Mouse (Mus musculus): ENCODE results near the gene Xpc. TPM values are rescaled to one million over a fixed set of nuclear protein-coding genes. Genes with fewer than 3 reads are reported as not detected.
A peak's percentile ranks its signal among the peaks of the same experiment; 100 is the strongest.

The Xpc gene
- polyA plus RNA-seq, 1 experiment from 2014 or later: 20.6 TPM

DNA sequence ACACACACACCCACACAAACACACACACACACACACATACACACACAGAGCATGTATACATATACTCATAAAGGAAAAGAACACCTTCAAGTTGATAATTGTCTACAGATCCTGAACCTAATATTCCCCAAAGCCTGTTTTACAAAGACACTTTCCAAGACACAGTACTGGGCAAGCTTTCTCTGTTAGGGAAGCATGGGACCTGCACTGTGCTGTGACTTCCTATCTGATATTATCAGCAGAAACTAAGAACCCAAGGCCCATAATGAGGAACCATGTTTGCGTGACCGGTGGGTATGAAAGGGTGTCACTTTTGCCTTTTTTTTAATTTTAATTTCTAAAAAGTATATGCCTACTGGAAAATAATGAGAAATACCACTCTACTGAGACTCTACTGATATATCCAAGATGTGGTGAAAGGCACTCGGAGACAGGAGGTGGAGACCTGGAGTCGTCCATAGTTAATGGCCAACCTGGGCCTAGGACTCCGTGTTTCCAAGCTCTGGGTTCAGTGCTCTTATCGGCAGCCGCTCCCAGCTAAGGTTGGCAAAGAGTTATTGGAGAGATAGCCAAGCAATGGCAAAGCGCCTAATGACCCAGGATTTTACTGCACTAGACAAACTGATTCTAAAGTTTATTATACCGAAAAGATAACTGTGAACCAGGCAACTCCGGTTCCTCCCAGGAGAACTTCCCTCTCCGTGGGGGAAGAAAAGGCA is 20.5 kb upstream of the Xpc start:
- WGBS: 93% methylated on average over 11 of the region's 11 CpGs
- Histone ChIP-seq H3K27me3 (replicated peaks) (no peaks in the 10 kb centered on the region), H3K36me3 (replicated peaks) (no peaks in the 10 kb centered on the region), H3K4me3 (no peak overlapping the region), H3K4me1 (no peaks in the 10 kb centered on the region), H3K4me2 (no peak overlapping the region), H3K9ac (no peak overlapping the region), H3K9me3 (no peaks in the 10 kb centered on the region), H3K27ac (no peak overlapping the region)
- no peak for ATAC-seq (replicated peaks)

DNA sequence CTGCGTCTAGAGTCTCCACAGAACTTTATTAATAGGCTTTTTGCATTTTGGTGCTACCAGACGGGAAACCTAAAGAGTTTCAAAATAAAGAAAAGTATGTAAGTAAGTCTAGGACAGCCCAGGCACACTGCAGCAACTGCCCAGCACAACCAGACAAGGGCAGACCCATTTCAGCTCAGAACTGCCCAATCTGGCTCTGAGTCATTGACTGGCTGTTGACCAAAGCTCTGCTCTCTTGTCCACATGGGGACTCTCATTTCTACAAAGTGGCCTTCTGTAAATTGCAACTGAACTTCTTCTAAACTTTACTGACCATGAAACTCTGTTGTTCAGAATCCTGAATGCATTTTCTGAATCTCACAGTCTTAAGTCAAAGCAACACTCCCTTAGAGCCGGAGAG is 19.5 kb upstream of the Xpc start:
- no peaks in the 10 kb centered on the region for H3K27me3 ChIP-seq (replicated peaks)
- no peak overlapping the region for H3K9ac ChIP-seq
- no peak overlapping the region for H3K27ac ChIP-seq
- WGBS: 68% methylated on average over 3 of the region's 3 CpGs
- H3K4me3 ChIP-seq: no peak overlapping the region
- H3K4me2 ChIP-seq: no peak overlapping the region
- no peak for ATAC-seq (replicated peaks)
- no peaks in the 10 kb centered on the region for H3K9me3 ChIP-seq
- no peaks in the 10 kb centered on the region for H3K36me3 ChIP-seq (replicated peaks)
- H3K4me1 ChIP-seq: no peaks in the 10 kb centered on the region

DNA sequence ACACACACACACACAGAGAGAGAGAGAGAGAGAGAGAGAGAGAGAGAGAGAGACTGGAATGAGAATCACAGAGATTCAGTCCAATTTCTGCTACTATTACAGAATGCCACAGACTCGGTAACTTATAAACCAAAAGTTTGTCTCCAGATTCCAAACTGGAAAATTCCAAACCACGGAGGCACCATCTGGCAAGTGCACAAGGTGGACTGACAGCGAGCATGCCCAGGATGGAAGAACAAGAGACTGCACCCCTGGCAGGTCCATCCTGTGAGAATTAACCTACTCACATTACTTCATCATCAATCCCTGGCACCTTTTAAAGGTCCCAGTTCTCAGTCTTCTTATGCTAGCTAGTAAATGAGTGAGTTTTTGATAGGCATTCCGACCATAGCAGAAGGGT is 18.6 kb upstream of the Xpc start:
- no peaks in the 10 kb centered on the region for H3K36me3 ChIP-seq (replicated peaks)
- no peak overlapping the region for H3K4me3 ChIP-seq
- no peak overlapping the region for H3K4me2 ChIP-seq
- 89% methylated on average over 4 of the region's 4 CpGs for WGBS
- H3K27me3 ChIP-seq (replicated peaks): no peaks in the 10 kb centered on the region
- no peak overlapping the region for H3K9ac ChIP-seq
- no peak for ATAC-seq (replicated peaks)
- H3K27ac ChIP-seq: no peak overlapping the region
- H3K9me3 ChIP-seq: no peaks in the 10 kb centered on the region
- H3K4me1 ChIP-seq: no peaks in the 10 kb centered on the region

DNA sequence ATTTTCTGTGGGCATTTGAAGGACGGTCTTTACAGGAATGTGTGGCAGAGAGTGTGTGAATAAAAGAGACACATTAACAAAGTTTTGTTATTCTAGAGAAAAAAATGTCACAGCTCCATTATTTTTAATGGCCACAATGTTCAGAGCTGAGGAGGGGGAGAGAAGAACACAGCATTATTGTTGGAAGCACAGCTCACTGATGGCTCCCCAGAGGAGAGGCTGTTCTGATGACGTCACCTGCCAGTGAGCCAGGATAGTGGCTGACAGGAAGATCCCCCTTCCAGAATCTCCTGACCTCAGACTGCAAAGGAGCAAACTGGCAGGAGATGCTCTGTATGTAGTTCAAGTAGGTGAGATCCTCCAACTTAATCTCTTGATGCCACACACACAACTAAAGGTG is 18.1 kb upstream of the Xpc start:
- H3K27ac ChIP-seq: no peak overlapping the region
- no peaks in the 10 kb centered on the region for H3K27me3 ChIP-seq (replicated peaks)
- H3K36me3 ChIP-seq (replicated peaks): no peaks in the 10 kb centered on the region
- WGBS: 57% methylated on average over 2 of the region's 2 CpGs
- no peak overlapping the region for H3K4me2 ChIP-seq
- no peak for ATAC-seq (replicated peaks)
- H3K4me3 ChIP-seq: no peak overlapping the region
- H3K9me3 ChIP-seq: no peaks in the 10 kb centered on the region
- H3K4me1 ChIP-seq: no peaks in the 10 kb centered on the region
- no peak overlapping the region for H3K9ac ChIP-seq

DNA sequence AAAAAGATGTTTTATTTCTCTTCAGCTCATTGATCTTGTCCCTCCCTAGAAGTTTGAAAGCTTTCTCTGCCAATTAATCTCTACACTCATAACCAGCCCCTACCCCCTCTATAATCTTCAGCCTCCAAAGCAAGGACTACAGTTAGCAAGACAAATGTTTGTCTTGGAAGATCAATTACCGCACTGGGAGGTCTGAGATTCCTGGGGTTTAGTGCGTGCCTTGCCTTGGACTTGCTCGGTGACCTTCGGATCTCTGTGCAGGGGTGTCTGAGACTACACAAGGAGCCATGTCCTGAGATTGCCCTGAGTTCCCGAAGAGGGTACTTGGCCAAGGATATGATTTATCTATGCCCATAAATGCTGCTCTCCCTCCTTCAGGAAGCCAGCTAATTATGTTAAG is 17.7 kb upstream of the Xpc start:
- Histone ChIP-seq H3K9ac (no peak overlapping the region), H3K27me3 (replicated peaks) (no peaks in the 10 kb centered on the region), H3K9me3 (no peaks in the 10 kb centered on the region), H3K36me3 (replicated peaks) (no peaks in the 10 kb centered on the region), H3K27ac (no peak overlapping the region), H3K4me3 (no peak overlapping the region), H3K4me2 (no peak overlapping the region), H3K4me1 (no peaks in the 10 kb centered on the region)
- WGBS: 63% methylated on average over 5 of the region's 5 CpGs
- ATAC-seq (replicated peaks): no peak

DNA sequence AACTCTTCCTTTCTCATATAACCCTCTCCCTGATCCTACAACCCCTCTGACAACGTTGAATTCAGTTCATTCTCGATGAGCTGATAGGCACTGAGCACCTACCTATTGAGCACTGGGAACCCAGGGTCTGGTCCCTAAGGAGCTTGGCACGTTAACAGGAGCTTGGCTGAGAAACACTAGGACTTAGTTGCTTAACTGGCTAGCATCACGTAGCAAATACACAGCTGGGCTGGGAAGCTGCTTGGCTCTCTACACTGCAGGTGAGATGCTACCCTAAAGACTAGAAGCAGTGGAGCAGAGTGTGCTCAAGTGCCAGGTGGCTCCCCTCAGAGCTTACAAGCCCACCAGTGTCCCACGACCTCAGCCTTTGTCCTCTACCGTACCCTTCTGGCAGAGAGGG is 17.0 kb upstream of the Xpc start:
- 73% methylated on average over 6 of the region's 6 CpGs for WGBS
- H3K27me3 ChIP-seq (replicated peaks): no peaks in the 10 kb centered on the region
- no peaks in the 10 kb centered on the region for H3K9me3 ChIP-seq
- H3K4me2 ChIP-seq: no peak overlapping the region
- no peak for ATAC-seq (replicated peaks)
- no peaks in the 10 kb centered on the region for H3K36me3 ChIP-seq (replicated peaks)
- H3K4me3 ChIP-seq: no peak overlapping the region
- no peak overlapping the region for H3K9ac ChIP-seq
- no peaks in the 10 kb centered on the region for H3K4me1 ChIP-seq
- no peak overlapping the region for H3K27ac ChIP-seq

DNA sequence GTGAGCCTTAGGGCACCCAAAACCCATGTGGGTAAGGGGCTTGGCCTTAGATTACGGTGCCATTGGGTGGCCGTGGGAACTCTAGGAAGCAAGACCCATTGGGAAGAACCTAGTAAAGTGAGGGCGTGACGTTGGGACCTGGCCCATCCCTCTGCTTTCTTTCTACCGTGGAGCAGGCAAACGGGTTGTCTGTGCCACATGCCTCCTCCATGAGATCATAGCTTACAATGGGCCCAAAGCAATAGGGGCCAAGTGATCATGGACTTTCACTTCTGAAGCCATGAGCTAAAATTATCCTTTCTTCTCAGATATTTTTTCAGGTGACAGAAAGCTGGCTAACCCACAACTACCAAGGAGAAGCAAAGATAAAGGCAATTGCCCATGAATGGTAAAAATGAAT is 15.6 kb upstream of the Xpc start:
- Histone ChIP-seq H3K4me1 (no peaks in the 10 kb centered on the region), H3K4me3 (no peak overlapping the region), H3K36me3 (replicated peaks) (no peaks in the 10 kb centered on the region), H3K9ac (no peak overlapping the region), H3K27me3 (replicated peaks) (no peaks in the 10 kb centered on the region), H3K9me3 (no peaks in the 10 kb centered on the region), H3K27ac (no peak overlapping the region), H3K4me2 (no peak overlapping the region)
- 91% methylated on average over 6 of the region's 6 CpGs for WGBS
- no peak for ATAC-seq (replicated peaks)

DNA sequence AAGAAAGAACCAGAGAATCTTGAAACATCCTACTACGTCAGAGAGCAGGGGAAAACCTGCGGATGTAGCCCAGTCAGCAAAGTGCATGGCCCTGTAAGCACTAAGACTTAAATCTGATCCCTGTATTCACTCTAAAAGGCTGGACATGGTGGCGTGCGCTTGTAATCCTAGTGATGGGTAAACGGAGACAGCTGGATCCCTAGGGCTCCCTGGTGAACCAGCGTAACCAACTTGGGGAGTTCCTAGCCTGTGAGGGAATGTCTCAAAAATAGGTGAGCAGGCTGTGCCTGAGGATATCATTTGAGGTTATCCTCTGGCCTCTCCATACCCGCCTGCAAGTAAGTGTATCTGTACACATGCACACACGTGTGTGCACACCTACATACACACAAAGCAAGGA is 15.0 kb upstream of the Xpc start:
- Histone ChIP-seq H3K27ac (no peak overlapping the region), H3K4me1 (no peaks in the 10 kb centered on the region)
- WGBS: 83% methylated on average over 8 of the region's 8 CpGs

DNA sequence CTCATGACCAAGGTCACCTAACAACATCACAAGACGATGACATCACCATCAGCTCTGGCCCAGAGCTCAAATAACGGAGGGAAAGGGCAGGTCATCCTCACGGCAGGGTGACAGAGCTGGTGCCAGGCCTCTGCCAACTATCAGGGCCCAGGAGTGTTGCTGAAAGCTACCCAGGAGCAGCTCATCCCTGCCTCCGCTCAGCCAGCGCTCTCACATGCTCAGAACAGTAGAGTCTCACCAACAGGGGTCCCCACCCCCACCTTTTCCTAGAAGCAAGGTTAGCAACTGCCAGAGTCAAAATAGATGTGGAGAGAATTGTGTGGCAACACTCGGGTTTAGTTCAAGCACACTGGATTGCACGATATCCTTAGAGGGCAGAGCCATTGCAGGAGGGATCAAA is 12.6 kb upstream of the Xpc start:
- WGBS: 89% methylated on average over 7 of the region's 7 CpGs
- Histone ChIP-seq H3K27ac (no peak overlapping the region), H3K36me3 (replicated peaks) (peaks cover under 1% of the 10 kb centered on the region; the same call in 1 of the 2 replicates), H3K9ac (no peak overlapping the region), H3K4me1 (no peaks in the 10 kb centered on the region), H3K4me2 (no peak overlapping the region), H3K4me3 (no peak overlapping the region), H3K27me3 (replicated peaks) (no peaks in the 10 kb centered on the region), H3K9me3 (no peaks in the 10 kb centered on the region)
- no peak for ATAC-seq (replicated peaks)

More for the DNA sequence above, 15.0 kb upstream of the Xpc start:
- ATAC-seq (replicated peaks): no peak
- Histone ChIP-seq H3K9ac (no peak overlapping the region), H3K36me3 (replicated peaks) (no peaks in the 10 kb centered on the region), H3K4me2 (no peak overlapping the region), H3K9me3 (no peaks in the 10 kb centered on the region), H3K4me3 (no peak overlapping the region), H3K27me3 (replicated peaks) (no peaks in the 10 kb centered on the region)

DNA sequence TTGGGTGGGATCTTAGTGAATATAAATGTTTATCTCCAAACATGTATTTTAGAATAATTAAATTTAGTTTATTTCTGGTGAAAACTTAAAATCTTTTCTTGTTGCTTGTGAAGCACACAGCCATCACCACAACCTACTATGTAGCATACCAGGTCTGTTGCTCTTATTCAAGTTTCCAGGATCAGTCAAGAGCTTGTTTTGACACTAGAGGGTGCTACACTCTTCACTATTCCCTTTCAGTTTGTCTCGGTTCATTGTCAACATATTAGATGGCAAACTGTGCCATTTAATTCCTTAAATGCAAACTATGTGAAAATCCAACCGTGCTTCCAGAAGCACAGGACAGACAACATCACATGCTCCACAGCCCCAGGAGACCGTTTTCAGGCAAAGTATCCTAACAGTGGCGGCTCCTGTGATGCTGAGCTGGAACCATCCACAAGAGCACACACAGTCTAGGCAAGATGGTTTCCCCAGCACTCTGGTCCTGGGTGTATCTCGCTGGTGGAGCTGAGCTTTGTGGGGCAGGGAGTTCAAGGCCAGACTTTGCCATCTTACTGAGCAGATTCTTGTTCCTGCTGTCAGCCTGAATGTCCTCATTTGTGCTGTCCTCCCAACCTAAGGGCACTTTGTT is 11.7 kb upstream of the Xpc start:
- Histone ChIP-seq H3K4me2 (no peak overlapping the region), H3K4me3 (no peak overlapping the region), H3K36me3 (replicated peaks) (peaks cover 6% of the 10 kb centered on the region; the same call in 1 of the 2 replicates), H3K27ac (no peak overlapping the region), H3K9me3 (no peaks in the 10 kb centered on the region), H3K9ac (no peak overlapping the region), H3K27me3 (replicated peaks) (no peaks in the 10 kb centered on the region), H3K4me1 (no peaks in the 10 kb centered on the region)
- 48% methylated on average over 5 of the region's 5 CpGs for WGBS
- peak; percentile 60; the same call in 1 of the 2 replicates for ATAC-seq (replicated peaks)

DNA sequence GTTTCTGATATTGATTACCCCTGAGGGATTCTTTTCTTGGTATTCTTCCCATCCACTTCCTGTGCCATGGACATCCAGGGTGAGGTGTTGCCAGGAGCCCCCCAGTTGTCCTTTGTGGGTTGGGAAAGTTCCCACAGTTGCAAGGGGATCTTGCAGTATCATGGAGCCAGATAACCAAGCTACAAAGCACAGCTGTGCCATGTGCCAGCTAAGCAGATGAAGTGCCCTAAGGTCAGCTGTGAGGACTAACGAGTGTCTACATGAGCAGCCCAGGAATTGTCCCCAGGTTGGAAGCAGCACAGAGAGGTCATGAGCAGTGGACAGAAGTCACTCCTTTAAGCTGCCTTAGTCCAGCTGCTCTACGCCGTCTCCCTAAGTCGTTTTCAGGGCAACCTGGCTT is 9.9 kb upstream of the Xpc start:
- no peak for ATAC-seq (replicated peaks)
- Histone ChIP-seq H3K9me3 (no peaks in the 10 kb centered on the region), H3K4me2 (no peak overlapping the region), H3K4me1 (no peaks in the 10 kb centered on the region), H3K4me3 (no peak overlapping the region), H3K36me3 (replicated peaks) (peaks cover 21% of the 10 kb centered on the region; the same call in 1 of the 2 replicates), H3K27me3 (replicated peaks) (no peaks in the 10 kb centered on the region), H3K27ac (no peak overlapping the region), H3K9ac (no peak overlapping the region)
- WGBS: 87% methylated on average over 4 of the region's 4 CpGs

DNA sequence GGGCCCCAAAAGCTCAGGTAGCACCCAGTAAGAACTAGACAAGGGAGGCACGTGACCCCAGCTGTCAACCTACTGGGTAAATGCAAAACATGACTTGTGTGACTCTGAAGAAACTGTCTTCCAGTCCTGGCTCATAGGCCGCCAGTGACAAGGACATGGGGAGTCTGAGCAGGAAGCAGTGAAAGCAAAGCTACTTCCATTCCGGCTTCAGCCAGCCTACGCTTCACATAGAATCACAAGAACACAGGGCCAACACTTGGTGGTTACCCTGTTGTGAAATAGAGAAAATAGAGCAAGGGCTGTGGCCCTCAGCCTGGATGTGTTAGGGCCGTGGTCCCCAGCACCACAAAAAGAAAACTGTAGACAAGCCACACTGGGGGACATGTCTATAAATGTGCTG is 7.1 kb upstream of the Xpc start:
- H3K36me3 ChIP-seq (replicated peaks): peaks cover 28% of the 10 kb centered on the region; the same call in 1 of the 2 replicates
- H3K4me2 ChIP-seq: no peak overlapping the region

DNA sequence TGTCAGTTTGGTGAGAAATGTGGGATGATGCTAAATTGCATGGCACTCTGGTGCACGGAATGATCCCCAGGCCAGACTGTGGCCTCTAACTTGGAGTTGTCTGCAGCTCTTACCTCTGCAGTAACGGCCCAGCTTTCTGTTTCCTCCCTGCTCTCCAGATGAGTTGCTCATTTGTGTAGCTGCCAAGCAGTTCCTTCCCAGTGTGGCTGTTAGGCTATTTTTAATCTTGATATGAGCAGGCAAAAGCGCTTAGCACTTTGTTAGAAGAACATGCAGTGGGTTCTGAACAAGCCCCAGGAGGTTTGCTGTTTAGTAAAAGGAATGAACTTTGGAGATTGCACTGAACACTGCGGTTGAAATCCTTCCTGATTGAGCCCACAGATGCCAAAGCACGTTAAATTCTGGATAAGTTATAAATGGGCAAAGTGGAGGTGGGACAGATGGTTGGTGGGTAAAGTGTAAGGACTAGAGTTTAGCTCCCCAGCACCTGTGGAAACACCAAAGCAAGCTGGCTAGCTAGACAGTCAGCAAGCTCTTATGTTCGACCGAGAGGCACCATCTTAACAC is 2.8 kb upstream of the Xpc start:
- no peak for ATAC-seq (replicated peaks)
- no peak overlapping the region for H3K9ac ChIP-seq
- no peak overlapping the region for H3K4me3 ChIP-seq
- no peak overlapping the region for H3K27ac ChIP-seq
- H3K4me1 ChIP-seq: peaks cover 25% of the 10 kb centered on the region
- H3K27me3 ChIP-seq (replicated peaks): no peaks in the 10 kb centered on the region
- 93% methylated on average over 7 of the region's 7 CpGs for WGBS
- no peak overlapping the region for H3K4me2 ChIP-seq
- H3K9me3 ChIP-seq: no peaks in the 10 kb centered on the region
- peaks cover 28% of the 10 kb centered on the region; the same call in 1 of the 2 replicates for H3K36me3 ChIP-seq (replicated peaks)

More for the DNA sequence above, 7.1 kb upstream of the Xpc start:
- no peaks in the 10 kb centered on the region for H3K9me3 ChIP-seq
- no peak overlapping the region for H3K27ac ChIP-seq
- H3K4me3 ChIP-seq: no peak overlapping the region
- no peak overlapping the region for H3K9ac ChIP-seq
- no peak for ATAC-seq (replicated peaks)
- 96% methylated on average over 5 of the region's 5 CpGs for WGBS
- no peaks in the 10 kb centered on the region for H3K4me1 ChIP-seq
- H3K27me3 ChIP-seq (replicated peaks): no peaks in the 10 kb centered on the region
